Mouse (Mus musculus) heart, adult 2 months (tissue): ENCODE results near the gene Fam83c.

Experiments used
- CTCF ChIP-seq: fragments of 200-600 bp; IDR thresholded peaks from 2 replicates; pipeline ENCODE4 v1.8.1; 2022; ENCODE audit warnings: antibody characterized with exemption, mild to moderate bottlenecking, moderate library complexity
- EP300 ChIP-seq: fragments of 200-500 bp; IDR thresholded peaks from 2 replicates; pipeline ENCODE4 v1.6.1; 2011; ENCODE audit warnings: low read depth, low read length, control low read depth; ENCODE audit not compliant: insufficient read depth
- POLR2A ChIP-seq: fragments of 200-500 bp; IDR thresholded peaks from 2 replicates; pipeline ENCODE4 v1.6.1; 2011; ENCODE audit warnings: mild to moderate bottlenecking, low read depth, low read length, control low read depth; ENCODE audit not compliant: insufficient read depth

GRCm38 (mm10) chr2:155862573-155863300 lies 28.1 kb upstream of the Fam83c start:
- TF ChIP-seq CTCF: no peak
- no peak for TF ChIP-seq POLR2A
- TF ChIP-seq EP300: no peak
